Mouse (Mus musculus) granulocyte monocyte progenitor cell, adult 5-6 weeks (primary cell): ENCODE results near the gene Stpg1. TPM values are rescaled to one million over a fixed set of nuclear protein-coding genes. Genes with fewer than 3 reads are reported as not detected.
A peak's percentile ranks its signal among the peaks of the same experiment; 100 is the strongest.

Experiments used
- ATAC-seq: replicated peaks from 2 replicates; pipeline ENCODE4 v1.8.0; 2016; ENCODE audit warnings: mild to moderate bottlenecking, moderate TSS enrichment, inconsistent platforms; ENCODE audit not compliant: poor library complexity, severe bottlenecking
- total RNA-seq, 2 experiments: library from RNA; stranded (forward) in 1 of 2; stranded (reverse) in 1 of 2; fragments of 200-712, 200-1000 nt in 1 of 2; fragments of >200 nt in 1 of 2; fragmentation: Nextera tagmentation in 1 of 2; gene quantifications; 2 replicates each; pipeline ENCODE4 v1.2.3; 2014 to 2017

The Stpg1 gene
- total RNA-seq (2014; fragmentation: Nextera tagmentation) = not detected in 2 replicates
- not detected in 2 replicates for total RNA-seq (2017)

DNA sequence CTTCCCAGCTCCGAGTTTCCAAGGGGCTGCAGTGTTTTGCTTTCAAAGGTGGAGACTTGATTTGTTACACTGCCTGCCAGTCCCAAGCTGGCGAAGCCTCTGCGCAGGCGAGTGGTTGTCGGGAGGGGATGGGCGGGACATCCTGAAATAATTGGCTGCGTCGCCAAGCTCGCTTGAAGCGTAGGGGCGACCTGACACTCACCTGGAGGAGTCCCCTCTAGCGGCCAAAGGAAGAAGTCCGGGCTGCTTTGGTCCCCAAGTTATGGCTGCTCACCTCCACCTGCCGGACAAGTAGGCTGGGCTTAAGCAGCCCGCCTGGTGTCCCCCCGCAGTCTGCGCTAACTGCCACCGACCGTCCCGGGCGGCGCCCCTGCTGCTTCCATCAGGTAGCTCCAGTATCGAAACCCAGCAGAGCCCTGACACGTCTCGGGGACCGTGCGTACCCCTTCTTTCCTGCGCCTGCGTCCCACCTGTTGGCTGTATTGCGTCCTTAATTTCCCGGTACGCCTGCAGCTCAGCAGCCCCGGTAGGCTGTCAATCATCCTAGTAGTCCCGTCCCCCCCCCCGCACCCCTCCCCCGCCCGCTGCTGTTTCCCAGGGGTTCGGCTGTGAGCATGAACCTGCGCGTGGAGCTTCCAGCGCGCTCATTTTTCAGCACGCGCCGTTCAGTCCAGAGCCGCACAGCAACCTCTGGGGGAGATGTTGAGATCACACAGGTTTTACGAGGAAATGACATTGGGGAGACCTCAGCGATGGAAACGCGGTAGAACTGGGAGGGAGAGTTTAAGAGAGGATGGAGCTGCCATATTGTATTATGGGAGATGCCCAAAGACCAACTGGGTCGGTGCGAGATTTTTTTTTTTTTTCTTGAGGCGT is at the start of gene Stpg1, which contains the start of gene Nipal3:
Gene Stpg1 (plus strand): TSS at position 270 of the 876 bp plus-strand sequence.
Gene Nipal3 (minus strand): TSS at position 518 of the 876 bp plus-strand sequence.
- ATAC-seq = peak; percentile 89

DNA sequence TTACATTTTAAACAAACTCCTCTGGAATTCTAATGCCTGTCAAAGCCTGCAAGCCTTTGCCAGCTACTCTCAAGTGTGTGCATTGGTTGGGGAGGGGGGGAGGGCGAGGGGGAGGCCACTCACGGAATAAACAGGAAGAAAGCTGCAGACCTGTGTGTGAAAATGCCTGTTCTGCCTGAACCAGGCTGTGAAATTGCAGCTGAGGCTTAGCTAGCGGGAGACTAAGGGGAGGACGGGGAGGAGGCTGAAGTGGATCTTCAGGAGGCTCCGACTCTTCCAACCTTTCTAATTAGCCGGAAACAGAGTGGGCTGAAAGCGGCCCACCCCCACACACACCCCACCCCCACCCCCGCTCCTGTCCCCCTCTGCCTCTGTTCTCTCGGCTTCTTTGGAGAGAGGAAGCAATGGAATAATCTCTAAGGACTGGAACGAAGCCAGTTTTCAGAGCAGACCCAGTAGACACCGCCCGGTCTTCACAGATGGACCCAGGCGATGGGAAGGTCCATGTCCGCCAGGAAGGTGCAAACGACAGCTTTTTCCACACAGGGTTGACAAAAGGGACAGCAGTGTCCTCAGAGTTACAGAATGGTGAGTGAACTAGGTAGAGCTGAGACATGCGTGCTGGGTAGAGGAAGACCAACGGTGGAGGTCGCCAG is 43.1 kb upstream of the Stpg1 start:
- no peak for ATAC-seq

DNA sequence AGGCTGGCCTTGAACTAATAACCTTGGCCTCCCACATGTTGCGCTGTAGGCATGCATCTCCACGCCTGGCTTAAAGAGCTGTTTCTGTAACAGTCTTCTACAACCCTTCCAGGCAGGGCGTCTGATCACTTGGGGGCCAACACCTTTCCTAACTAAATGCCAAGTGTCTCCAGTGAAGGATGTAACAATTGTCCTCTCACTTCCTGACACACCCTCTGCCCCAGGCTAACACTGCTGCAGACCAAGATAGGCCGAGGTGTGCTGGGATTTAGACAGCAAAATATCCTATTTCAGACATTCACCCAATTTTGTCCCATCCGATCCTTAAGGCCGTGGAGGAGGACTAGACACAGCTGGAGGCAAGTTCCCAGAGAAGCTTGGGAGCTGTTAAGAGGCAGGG is 41.4 kb upstream of the Stpg1 start:
- no peak for ATAC-seq

DNA sequence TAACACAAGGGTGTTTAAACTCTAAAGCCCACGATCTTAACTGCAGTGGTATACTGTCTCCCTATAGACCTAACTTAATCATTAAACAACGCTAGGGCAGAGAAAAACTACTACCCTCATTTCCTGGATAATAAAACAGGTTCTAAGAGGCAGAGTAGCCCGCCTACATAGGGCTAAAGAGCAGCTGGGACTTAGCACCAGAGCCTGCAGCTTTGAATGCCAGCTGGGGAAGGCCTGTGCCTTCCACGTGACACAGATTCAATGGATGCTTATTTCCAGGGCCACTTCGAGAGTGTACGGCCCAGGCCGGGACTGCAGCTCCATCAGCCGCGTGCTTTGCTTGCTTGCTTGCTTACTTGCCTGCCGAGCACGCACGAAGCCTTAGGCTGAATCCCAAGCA is 41.0 kb upstream of the Stpg1 start:
- ATAC-seq = no peak

DNA sequence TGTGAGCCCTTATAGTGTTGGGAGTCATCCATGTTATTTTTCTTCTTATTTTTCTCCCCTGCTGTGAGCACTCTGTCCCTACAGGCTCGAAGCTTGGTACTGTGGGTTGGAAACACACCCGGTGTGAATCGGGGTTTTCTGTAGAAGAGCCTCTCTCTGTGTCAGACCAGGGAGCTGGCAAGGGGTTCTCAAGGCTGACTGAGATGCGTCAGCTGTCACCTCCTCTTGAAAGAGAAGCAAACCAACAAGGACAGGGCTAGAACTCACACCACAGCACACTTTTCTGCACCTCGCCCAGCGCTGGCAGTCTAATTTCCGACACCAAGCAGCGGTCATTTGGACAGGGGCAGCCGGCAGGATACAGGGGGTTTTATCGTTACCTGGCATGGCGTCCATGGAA is 31.2 kb upstream of the Stpg1 start:
- no peak for ATAC-seq

DNA sequence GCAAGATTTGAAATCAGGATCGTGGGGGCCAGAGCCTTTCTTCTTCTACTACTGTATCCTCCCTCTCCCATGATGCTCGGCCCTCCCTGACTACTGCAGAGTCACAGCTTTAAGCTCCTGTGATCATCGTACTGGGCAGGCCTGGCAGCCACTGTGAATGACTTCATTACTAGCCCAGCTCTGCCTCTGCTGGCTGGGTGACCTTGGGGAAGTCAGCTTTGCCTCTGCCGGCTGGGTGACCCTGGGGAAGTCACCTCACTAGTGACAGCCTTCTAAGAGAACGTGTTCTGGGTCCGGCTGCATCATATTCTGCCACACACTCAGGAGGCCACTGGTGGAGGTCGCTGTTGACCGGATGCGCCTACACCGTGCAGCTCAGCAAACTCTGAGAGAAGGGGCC is 16.7 kb upstream of the Stpg1 start:
- ATAC-seq = no peak

DNA sequence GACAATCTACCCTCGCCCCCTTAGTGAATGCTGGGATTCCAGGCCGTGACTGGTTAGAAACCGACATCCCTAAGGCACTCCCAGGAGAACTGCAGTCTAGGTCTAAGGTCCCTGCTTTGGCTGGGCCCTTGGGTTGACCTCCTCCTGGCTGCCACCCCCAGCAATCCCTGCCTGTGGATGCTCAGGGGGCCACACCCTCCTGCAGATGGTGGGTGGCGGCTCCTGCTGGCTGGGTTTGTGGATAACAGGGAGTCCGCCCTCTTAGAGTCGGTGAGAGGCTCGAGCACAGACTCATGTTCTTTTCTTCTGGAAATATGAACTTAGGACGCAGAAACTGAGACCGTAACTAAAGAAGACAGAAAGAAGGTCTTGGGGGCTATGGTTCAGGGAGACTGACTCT is 14.2 kb upstream of the Stpg1 start:
- ATAC-seq = no peak

DNA sequence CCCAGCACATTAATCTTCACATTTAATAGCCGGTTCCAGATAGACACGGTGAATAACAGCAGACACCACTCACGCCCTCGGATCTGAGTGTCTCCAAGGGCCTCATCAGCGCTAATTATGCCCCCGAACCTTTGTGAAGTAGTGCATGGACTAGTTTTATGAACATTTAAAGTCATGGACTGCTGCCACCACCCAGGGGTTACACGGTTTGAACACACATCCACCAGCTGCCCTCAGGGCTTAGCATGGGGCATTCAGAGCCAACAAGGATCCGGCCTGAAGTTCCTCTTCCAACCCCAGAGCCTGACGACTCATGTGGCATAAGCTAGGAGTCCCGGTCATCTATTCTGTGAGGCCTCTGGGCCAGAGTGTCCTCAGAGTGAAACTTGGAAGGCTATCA is 9.5 kb upstream of the Stpg1 start:
- ATAC-seq = no peak

DNA sequence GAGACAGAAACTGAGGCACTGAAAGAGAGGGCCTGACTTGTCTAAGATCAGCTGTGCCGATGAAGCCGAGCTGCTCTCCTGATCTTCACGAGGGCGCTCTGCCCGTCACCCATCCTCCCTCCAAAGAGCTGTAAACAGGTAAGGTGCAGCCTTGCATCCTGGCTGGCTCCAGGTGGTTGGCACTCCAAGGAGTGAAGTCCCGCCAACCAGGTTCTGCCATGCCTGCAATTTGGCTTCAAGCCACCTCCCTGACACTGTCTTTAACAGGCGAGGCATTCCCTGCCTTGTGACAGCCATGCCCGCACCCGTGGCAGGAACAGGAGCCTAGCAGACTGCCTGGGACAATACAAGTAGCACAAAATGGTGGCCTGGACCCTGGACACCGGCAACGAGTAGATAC is 8.2 kb upstream of the Stpg1 start:
- ATAC-seq = no peak

DNA sequence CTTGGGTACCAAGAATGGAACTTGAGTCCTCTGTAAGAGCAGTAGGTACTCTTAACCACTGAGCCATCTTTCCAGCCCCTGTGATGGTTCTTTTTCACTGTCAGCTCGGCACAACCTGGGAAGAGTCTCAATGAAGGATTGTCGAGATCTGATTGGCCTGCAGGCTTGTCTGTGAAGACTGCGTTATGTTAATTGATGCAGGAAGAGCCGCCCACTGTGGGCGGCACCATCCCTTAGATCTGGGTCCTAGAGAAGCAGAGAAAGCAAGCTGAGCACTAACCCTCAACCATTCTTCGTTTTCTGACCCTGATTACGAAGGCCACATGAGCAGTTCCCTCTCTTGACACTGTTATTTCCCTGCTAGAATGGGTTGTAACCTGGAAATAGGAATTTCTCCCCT is 5.3 kb upstream of the Stpg1 start:
- no peak for ATAC-seq

DNA sequence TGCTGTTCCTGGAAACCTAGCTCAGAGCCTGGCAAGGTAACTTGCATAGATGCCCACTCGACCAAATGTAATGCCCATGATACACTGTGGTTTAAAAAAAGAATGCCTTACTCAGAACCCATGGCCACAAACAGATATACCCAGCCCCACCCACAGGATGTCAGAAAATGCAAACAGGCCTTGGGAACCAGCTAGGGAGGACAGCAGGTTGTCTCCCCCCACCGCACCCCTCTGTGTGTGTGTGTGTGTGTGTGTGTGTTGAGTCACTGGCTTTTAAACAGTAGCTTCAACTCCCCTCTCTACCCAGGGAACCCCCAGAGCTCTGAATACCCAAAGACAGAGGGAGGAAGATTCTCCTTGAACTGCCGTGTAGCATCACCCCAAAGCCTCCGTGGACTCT is 1.3 kb upstream of the Stpg1 start:
- ATAC-seq = no peak

DNA sequence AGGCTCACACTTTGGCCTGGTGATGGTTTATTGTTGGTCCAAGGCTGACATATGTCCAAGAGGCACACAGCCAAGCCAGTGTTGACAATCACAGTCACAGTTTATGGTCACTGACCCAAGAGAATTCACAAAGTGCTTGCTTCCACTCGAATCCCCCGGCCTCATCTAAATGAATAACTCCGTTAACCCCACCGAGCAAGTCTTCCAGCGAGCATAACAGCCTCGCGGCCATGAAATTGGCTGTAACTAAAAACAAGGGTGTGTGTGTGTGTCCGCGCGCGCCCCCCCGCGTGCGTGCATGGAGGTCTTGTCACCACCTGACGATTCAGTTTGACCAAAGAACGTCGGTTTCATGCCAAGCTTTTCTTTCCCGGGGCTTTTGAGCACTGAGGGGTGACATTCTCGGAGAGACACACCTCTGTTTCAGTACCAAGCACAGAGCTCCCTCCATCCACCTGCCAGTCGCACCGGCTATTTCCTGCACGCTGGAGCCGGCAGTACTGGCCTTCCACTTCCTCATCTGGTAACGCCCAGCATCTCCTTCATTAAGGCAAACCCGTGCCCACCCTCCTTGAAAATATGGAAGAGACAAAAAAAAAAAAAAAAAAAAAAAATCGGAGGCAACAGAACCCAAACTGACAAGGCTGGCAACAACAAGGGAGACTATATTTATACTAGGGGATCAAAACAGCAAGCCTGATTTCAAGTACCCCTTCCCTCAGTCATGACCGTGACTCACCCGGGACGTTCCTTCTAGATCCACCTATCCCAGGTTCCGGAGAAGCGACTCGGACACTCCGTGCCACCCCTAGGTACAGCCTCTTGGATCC is 684 bp upstream of the Stpg1 start:
- ATAC-seq = peak; percentile 55

DNA sequence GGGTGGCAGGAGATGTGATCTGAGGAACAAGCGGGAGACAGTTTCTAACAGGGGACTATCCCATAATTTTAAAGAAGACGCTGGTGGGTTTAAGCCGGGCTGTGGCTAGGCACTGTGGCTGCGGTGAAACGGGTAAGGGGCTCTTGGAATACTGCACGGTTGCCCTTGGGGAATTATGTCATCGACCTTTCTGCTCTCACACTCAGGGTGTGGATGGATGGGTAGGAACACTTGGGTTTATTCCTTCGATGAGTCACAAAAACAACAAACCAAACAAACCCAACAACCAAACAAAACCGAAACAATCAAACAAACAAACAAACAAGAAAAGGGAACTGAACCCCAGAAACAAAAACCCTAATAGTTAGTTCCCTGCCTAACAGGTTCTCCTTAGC is 804 bp downstream of the Stpg1 start:
- ATAC-seq = no peak

DNA sequence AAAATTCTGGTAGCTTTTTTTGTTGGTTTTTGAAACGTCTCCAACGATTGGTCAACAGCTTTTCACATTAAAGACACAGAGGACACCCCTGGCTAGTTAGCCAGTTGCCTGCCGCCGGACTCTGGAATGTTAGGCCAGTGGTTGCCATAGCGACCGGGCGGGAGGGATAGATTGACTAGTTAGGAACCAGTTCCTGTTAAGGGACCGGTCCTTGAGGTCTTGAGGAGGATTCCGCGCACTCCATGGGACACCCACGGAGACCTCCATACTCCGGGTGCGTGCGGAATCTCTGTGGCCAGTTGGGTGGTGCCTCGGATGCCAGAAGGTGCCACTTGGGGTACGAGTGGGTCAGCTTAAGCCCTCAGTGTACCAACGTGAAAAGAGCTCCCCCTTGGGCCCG is 1.2 kb downstream of the Stpg1 start:
- no peak for ATAC-seq

DNA sequence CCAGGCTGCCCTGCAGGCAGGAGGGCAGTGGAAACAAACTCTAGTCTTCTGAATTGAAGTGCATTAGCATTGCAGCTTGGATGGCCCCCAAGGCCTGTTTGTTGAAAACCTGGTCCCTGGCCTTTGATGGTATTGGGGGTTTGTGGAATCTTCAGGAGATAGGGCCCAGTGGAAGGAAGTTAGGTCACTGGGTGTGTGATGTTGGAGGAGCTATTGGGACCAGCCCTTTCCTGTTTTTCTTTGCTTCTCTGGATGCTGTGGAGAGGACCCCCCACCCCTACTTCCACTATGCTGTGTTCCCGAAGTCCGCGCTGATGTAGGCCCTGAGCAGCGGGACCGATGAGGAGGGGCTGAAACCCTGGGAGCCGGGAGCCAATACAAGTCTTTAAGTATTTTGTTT is 3.5 kb downstream of the Stpg1 start:
- no peak for ATAC-seq

DNA sequence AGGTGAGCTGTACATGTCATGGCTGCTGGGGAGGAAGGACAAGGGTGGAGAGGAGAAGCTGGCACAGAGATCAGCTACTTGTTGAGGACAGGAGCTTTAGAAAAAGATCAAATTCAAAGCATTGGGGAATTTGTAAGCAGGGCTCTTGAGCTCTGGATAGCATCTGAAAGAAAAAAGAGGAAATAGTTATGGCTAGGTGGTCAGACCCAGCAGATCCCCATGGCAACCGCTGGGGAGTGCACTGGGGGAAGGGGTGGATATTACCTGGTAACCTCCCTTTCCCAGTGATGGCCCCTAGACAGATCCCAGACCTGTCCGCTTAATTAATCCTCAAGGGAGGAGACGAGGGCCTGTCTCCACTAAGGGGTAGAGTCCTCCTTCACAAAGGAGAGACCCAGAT is 5.2 kb downstream of the Stpg1 start:
- peak; percentile 44; the same call in 1 of the 2 replicates for ATAC-seq

DNA sequence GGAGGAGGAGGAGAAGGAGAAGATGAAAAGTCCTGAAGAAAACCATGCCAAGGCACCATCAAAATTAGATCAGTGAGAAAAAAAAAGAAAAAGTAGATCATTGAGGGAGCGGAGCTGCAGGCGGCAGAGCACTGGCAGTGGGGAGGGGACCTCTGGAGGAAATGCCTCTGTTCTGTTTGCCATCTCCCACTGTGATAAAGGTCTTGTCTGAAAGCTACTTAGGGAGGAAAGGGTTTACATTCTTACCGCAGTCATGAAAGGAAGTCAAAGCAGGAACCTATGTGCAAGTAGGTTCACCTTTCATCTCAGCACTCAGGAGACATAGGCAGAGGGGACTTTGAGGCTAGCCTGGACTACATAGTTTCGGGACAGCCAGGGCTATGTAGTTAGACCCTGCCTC is 7.0 kb downstream of the Stpg1 start:
- ATAC-seq = no peak

DNA sequence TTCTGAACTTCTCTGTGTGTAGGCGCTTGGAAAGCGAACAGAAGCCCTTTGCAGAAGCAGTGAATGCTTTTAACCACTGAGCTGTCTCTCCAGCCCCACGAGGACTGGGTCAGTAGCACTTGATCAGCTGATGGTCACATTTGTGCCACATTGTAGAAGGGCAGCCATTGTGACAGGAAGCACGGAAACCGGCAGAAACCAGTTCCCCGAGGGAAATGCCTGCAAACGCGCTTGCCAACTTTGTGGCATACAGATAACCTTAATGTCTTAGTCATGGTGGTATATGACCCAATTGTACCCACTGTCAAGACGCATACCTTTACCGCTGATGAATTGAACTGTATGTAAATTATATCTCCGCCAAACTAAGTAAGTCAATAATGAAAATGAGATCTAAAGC is 11.2 kb downstream of the Stpg1 start:
- peak; percentile 45 for ATAC-seq

DNA sequence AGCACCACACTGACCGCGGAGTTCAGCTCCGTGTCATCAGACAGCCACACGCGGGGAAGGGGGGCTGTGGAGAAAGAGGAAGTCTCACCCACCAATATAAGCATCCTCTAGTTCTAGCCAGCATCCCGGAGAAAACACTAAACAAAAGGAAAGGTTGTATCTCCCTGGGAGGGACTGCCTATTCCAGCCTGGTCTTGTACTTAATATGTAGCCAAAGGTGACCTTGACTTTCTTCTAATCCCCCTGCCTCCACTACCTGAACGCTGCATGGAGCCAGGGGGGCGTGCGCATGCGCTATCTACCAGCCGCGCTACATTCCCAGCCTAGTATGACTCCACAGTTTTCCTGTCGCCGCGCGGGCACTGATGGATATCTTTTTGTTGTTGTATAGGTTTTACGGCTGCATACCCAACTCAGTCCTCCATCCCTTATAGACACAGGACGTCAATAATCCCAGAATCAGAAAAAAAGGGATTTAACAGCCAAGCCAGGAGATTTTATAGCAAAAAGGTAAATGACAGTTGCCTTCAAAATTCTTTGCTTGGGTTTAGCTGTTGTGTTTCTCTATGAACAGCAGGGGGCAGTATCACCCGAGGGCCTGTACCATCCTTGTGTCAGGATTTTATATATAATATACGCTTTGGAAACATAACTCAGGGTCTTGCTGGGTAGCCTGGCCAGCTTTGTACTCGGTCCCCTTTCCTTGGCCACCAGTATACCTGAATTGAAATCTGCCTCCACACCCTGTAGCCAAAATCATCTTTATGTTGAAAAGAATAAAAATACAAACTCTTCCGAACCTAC is 13.2 kb downstream of the Stpg1 start:
- ATAC-seq = peak; percentile 73

DNA sequence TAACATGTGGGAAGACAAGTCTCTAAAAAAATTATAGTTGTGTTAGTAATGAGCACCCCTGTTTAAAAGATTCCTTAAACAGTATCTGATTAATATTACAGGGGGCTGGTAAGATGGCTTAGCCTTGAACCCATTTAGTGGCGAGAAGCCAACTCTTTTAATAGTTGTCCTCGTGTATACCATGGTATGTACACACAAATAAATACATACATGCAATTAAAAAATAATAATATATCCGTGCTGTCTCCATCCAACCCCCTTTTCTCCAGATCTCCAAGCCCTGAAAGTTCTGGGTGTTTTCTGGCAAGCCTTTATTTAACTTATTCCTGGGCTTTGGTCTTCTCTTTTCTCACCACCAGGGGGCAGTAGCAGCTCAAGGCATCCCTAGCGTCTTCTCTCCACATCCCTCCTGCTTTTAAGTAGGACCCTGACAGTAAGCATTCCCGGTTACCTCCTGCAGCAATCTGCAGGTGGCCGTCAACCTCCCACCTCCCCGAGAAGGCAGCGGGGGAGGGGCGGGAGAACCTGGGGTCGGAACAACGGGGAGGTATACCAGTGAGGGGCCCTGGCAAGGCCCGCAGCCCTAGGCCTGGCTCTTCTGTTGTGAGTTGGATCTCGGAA is 13.9 kb downstream of the Stpg1 start:
- no peak for ATAC-seq
